ENCODE assay signal across 8 mouse cellular contexts in the genomic region with DNA sequence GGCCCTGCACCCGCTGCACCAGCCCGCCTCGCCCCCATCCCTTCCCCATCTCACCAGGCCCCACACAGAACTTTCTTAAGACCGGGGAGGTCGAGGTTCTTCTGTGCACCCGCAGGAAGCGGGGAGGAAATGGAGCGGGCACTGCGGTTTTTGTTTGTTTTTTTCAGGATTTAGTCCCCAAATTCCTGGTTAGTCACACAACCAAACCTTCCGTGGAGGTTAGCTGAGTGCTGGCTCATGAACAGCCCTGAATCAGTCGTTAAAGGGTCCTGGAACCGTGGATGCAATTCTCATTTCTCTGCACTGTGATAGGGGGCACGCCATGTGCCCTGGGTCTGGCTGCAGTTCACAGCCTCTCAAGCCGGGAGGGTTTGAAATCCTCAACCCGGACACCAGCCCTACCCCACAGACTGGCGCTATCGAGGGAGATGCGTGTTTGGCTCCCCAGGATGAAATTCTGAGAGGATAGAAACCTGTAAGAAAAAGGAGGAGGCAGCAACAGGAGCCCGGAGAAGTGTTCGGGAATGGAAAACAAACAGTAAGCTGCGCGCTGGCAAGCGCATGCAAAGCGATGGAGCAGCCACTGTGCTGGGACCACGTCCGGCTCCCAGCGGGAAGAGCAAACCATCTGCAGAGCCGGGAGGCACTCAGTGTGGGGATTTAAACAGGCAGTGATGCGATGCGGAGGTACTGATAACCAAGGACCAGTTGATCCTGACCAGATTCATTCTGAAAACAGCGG. TPM values are rescaled to one million over a fixed set of nuclear protein-coding genes. Genes with fewer than 3 reads are reported as not detected.
A peak's percentile ranks its signal among the peaks of the same experiment; 100 is the strongest.
DNase-seq lines count a peak whose midpoint lies in the region; ATAC-seq lines count a peak whose summit lies in the region.

No protein-coding gene starts in this region.

- DNase-seq in kidney, adult 11 months: no peak
- peak; percentile 68 for DNase-seq in R1 (ENCODE audit: low read depth, low spot score)
- peak; percentile 76 for DNase-seq in midbrain, embryonic 14.5 days
- DNase-seq in spleen, adult 12 weeks (ENCODE audit: low spot score): no peak
- DNase-seq in c-Kit-positive CD71-positive TER-119-positive erythroid progenitor cells, embryonic 14.5 days (ENCODE audit: low spot score): no peak

- peak overlapping the region; percentile 63; the same call in 1 of the 2 replicates for H3K27ac ChIP-seq in kidney, embryonic 15.5 days
- peak overlapping the region; percentile 28; the same call in 1 of the 2 replicates for H3K27ac ChIP-seq in embryonic facial prominence, embryonic 13.5 days
- H3K27ac ChIP-seq in hindbrain, embryonic 15.5 days (replicated peaks): no peak overlapping the region
- H3K27ac ChIP-seq in midbrain, embryonic 14.5 days (replicated peaks; ENCODE audit: low read depth, low read length): no peak overlapping the region

- H3K4me1 ChIP-seq in kidney, embryonic 15.5 days: peaks cover 21% of the 10 kb centered on the region
- H3K4me1 ChIP-seq in embryonic facial prominence, embryonic 13.5 days: peaks cover 20% of the 10 kb centered on the region
- H3K4me1 ChIP-seq in hindbrain, embryonic 15.5 days (replicated peaks): peaks cover 13% of the 10 kb centered on the region
- H3K4me1 ChIP-seq in midbrain, embryonic 14.5 days (ENCODE audit: control insufficient read depth, insufficient read depth, low read length): peaks cover 11% of the 10 kb centered on the region; the same call in 1 of the 2 replicates

- no peaks in the 10 kb centered on the region for H3K9me3 ChIP-seq in kidney, embryonic 15.5 days (replicated peaks)
- no peaks in the 10 kb centered on the region for H3K9me3 ChIP-seq in embryonic facial prominence, embryonic 13.5 days
- no peaks in the 10 kb centered on the region for H3K9me3 ChIP-seq in hindbrain, embryonic 15.5 days
- H3K9me3 ChIP-seq in midbrain, embryonic 14.5 days (ENCODE audit: control insufficient read depth, low read length): no peaks in the 10 kb centered on the region

- H3K4me3 ChIP-seq in kidney, embryonic 15.5 days (replicated peaks): peak overlapping the region; percentile 37
- H3K4me3 ChIP-seq in embryonic facial prominence, embryonic 13.5 days: peak overlapping the region; percentile 36
- peak overlapping the region; percentile 29 for H3K4me3 ChIP-seq in hindbrain, embryonic 15.5 days
- peak overlapping the region; percentile 26 for H3K4me3 ChIP-seq in midbrain, embryonic 14.5 days (replicated peaks; ENCODE audit: low read depth, low read length)

- peak; percentile 49 for ATAC-seq in kidney, embryonic 15.5 days (replicated peaks; ENCODE audit: low FRiP score)
- no peak for ATAC-seq in embryonic facial prominence, embryonic 13.5 days (ENCODE audit: insufficient number of reproducible peaks, insufficient read depth, low FRiP score, low TSS enrichment, low read depth)
- peak; percentile 32; the same call in 1 of the 2 replicates for ATAC-seq in hindbrain, embryonic 15.5 days (ENCODE audit: low FRiP score, low read depth)
- ATAC-seq in midbrain, embryonic 14.5 days (ENCODE audit: low FRiP score, low TSS enrichment): no peak

- 5% methylated on average over 31 of the region's 31 CpGs for WGBS in kidney, embryonic 15.5 days
- 4% methylated on average over 31 of the region's 31 CpGs for WGBS in embryonic facial prominence, embryonic 13.5 days
- 8% methylated on average over 31 of the region's 31 CpGs for WGBS in hindbrain, embryonic 15.5 days
- 5% methylated on average over 31 of the region's 31 CpGs for WGBS in midbrain, embryonic 14.5 days

- H3K27me3 ChIP-seq in kidney, embryonic 15.5 days: no peaks in the 10 kb centered on the region
- H3K27me3 ChIP-seq in embryonic facial prominence, embryonic 13.5 days: 0 out of 2 replicates have a peak, but pooled peaks cover 2% of the 10 kb centered on the region
- no peaks in the 10 kb centered on the region for H3K27me3 ChIP-seq in hindbrain, embryonic 15.5 days
- no peaks in the 10 kb centered on the region for H3K27me3 ChIP-seq in midbrain, embryonic 14.5 days (ENCODE audit: control insufficient read depth, insufficient read depth, low read length)

- peak overlapping the region; percentile 48 for H3K9ac ChIP-seq in kidney, embryonic 15.5 days
- peak overlapping the region; percentile 64 for H3K9ac ChIP-seq in embryonic facial prominence, embryonic 13.5 days
- H3K9ac ChIP-seq in hindbrain, embryonic 15.5 days: peak overlapping the region; percentile 35
- H3K9ac ChIP-seq in midbrain, embryonic 14.5 days (replicated peaks; ENCODE audit: low read length): peak overlapping the region; percentile 28; the same call in 1 of the 2 replicates

- peaks cover 23% of the 10 kb centered on the region for H3K36me3 ChIP-seq in kidney, embryonic 15.5 days
- peaks cover 23% of the 10 kb centered on the region for H3K36me3 ChIP-seq in embryonic facial prominence, embryonic 13.5 days
- H3K36me3 ChIP-seq in hindbrain, embryonic 15.5 days: peaks cover 15% of the 10 kb centered on the region
- H3K36me3 ChIP-seq in midbrain, embryonic 14.5 days (ENCODE audit: control insufficient read depth, insufficient read depth, low read length): peaks cover 24% of the 10 kb centered on the region

- H3K4me2 ChIP-seq in kidney, embryonic 15.5 days: peak overlapping the region; percentile 65
- peak overlapping the region; percentile 65 for H3K4me2 ChIP-seq in embryonic facial prominence, embryonic 13.5 days
- H3K4me2 ChIP-seq in hindbrain, embryonic 15.5 days: peak overlapping the region; percentile 63
- peak overlapping the region; percentile 57 for H3K4me2 ChIP-seq in midbrain, embryonic 14.5 days (ENCODE audit: low read length)

RNA-seq across cellular contexts. Expression of gene Trim80, which starts 4.6 kb away (rescaled TPM):
- 0.18 and 0.30 TPM in 2 replicates for polyA plus RNA-seq in kidney, embryonic 15.5 days (2015; fragmentation: Nextera tagmentation; extraction: Ambion mirVana)
- 0.14 TPM in 1 of 2 replicates, not detected in the other for polyA plus RNA-seq in embryonic facial prominence, embryonic 13.5 days (2015; fragmentation: Nextera tagmentation; extraction: Ambion mirVana)
- not detected in 2 replicates for polyA plus RNA-seq in hindbrain, embryonic 15.5 days (2015; fragmentation: Nextera tagmentation; extraction: Ambion mirVana)
- not detected in 2 replicates for polyA plus RNA-seq in midbrain, embryonic 14.5 days (2014; fragmentation: Nextera tagmentation; extraction: Ambion mirVana)

RNA-seq across cellular contexts. Expression of gene Kctd2, which starts 15.8 kb away (rescaled TPM):
- 14.1 and 16.4 TPM in 2 replicates for polyA plus RNA-seq in kidney, embryonic 15.5 days (2015; fragmentation: Nextera tagmentation; extraction: Ambion mirVana)
- 9.6 and 17.5 TPM in 2 replicates for polyA plus RNA-seq in embryonic facial prominence, embryonic 13.5 days (2015; fragmentation: Nextera tagmentation; extraction: Ambion mirVana)
- 23.6 and 26.2 TPM in 2 replicates for polyA plus RNA-seq in hindbrain, embryonic 15.5 days (2015; fragmentation: Nextera tagmentation; extraction: Ambion mirVana)
- polyA plus RNA-seq in midbrain, embryonic 14.5 days (2014; fragmentation: Nextera tagmentation; extraction: Ambion mirVana): 37.3 and 41.6 TPM in 2 replicates

RNA-seq across cellular contexts. Expression of gene Atp5h, which starts 16.0 kb away (rescaled TPM):
- 1,004 and 1,083 TPM in 2 replicates for polyA plus RNA-seq in kidney, embryonic 15.5 days (2015; fragmentation: Nextera tagmentation; extraction: Ambion mirVana)
- polyA plus RNA-seq in embryonic facial prominence, embryonic 13.5 days (2015; fragmentation: Nextera tagmentation; extraction: Ambion mirVana): 880 and 943 TPM in 2 replicates
- polyA plus RNA-seq in hindbrain, embryonic 15.5 days (2015; fragmentation: Nextera tagmentation; extraction: Ambion mirVana): 877 and 940 TPM in 2 replicates
- 838 and 924 TPM in 2 replicates for polyA plus RNA-seq in midbrain, embryonic 14.5 days (2014; fragmentation: Nextera tagmentation; extraction: Ambion mirVana)

RNA-seq across cellular contexts. Expression of gene Slc16a5, which starts 26.5 kb away (rescaled TPM):
- polyA plus RNA-seq in kidney, embryonic 15.5 days (2015; fragmentation: Nextera tagmentation; extraction: Ambion mirVana): 15.8 and 22.3 TPM in 2 replicates
- polyA plus RNA-seq in embryonic facial prominence, embryonic 13.5 days (2015; fragmentation: Nextera tagmentation; extraction: Ambion mirVana): 0.17 and 0.44 TPM in 2 replicates
- polyA plus RNA-seq in hindbrain, embryonic 15.5 days (2015; fragmentation: Nextera tagmentation; extraction: Ambion mirVana): 0.17 and 0.24 TPM in 2 replicates
- not detected in 2 replicates for polyA plus RNA-seq in midbrain, embryonic 14.5 days (2014; fragmentation: Nextera tagmentation; extraction: Ambion mirVana)

RNA-seq across cellular contexts. Expression of gene Mrpl58, which starts 32.2 kb away (rescaled TPM):
- 204 and 209 TPM in 2 replicates for polyA plus RNA-seq in kidney, embryonic 15.5 days (2015; fragmentation: Nextera tagmentation; extraction: Ambion mirVana)
- 173 and 181 TPM in 2 replicates for polyA plus RNA-seq in embryonic facial prominence, embryonic 13.5 days (2015; fragmentation: Nextera tagmentation; extraction: Ambion mirVana)
- 180 and 190 TPM in 2 replicates for polyA plus RNA-seq in hindbrain, embryonic 15.5 days (2015; fragmentation: Nextera tagmentation; extraction: Ambion mirVana)
- 222 and 223 TPM in 2 replicates for polyA plus RNA-seq in midbrain, embryonic 14.5 days (2014; fragmentation: Nextera tagmentation; extraction: Ambion mirVana)

Comparison
In these comparisons a context has a peak if more than half of its experiments do, and no peak if none do; other contexts are left out.
1. ATAC-seq: peak in kidney, embryonic 15.5 days (single experiment) and hindbrain, embryonic 15.5 days (single experiment); none in embryonic facial prominence, embryonic 13.5 days (single experiment) and midbrain, embryonic 14.5 days (single experiment).
2. H3K27ac ChIP-seq: peak in kidney, embryonic 15.5 days (single experiment) and embryonic facial prominence, embryonic 13.5 days (single experiment); none in hindbrain, embryonic 15.5 days (single experiment) and midbrain, embryonic 14.5 days (single experiment).
3. DNase-seq: peak in R1 (single experiment) and midbrain, embryonic 14.5 days (single experiment); none in kidney, adult 11 months (single experiment), spleen, adult 12 weeks (single experiment) and c-Kit-positive CD71-positive TER-119-positive erythroid progenitor cells, embryonic 14.5 days (single experiment).
4. Peak in every context shown above with its lines, with median percentiles within 50 percentile points of each other: H3K4me2 ChIP-seq, H3K4me3 ChIP-seq and H3K9ac ChIP-seq.